Mouse (Mus musculus) layer of hippocampus, adult 9-11 months (tissue): Measurements from ENCODE around the gene Epb41l3.

Experiments used
- DNase-seq: peaks from one replicate; pipeline ENCODE4 v3.0.0; 2022

The Epb41l3 gene

GRCm38 (mm10) chr17:69075501-69076237, at the start of gene Epb41l3:
Gene Epb41l3, plus strand, starts transcription at chr17:69075683.
- DNase-seq, result peak; percentile 74

- no peak for DNase-seq
Observed at GRCm38 (mm10) chr17:69038760-69039675, 36.5 kb upstream of the Epb41l3 start.

GRCm38 (mm10) chr17:69041516-69041915, 34.0 kb upstream of the Epb41l3 start:
- no peak for DNase-seq

DNA sequence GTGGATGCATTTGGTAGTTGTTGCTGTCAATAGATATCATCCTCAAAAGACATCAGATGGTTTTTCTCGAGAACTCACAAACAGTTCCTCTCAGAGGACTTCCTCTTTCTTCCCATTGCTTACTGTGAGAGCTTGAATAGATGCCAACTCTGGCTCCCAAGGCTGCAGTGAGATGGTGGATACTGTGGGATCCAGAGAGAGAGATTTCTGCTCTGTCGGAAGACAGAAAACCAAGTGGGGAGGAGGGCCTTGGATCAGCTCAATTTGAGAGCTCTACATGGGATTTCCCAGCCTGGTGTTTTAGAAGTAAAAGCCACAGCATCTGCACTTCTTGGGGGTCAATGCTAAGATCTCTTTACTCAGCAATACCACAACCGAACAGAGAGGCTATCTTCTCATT, 26.7 kb upstream of the Epb41l3 start:
- DNase-seq, result no peak

GRCm38 (mm10) chr17:69054029-69054428, 21.5 kb upstream of the Epb41l3 start:
- no peak for DNase-seq

DNA sequence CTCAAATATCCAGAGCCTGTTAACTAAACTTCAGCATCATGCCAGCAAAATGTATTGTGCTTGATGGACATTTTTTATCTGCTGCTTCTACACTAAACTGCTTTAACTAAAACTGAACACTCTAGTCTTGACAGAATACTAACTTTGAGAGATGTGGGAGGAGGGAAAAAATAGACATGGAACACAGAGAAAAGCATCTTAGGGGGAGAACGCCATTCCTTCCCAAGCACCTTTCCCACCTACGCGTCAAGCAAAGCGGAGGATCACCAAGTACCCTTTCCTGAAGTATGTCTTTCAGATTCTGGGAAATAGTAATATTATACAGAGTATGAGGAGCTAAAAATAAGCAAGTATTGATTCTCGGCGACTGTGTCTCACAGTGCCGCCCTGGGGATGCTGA, 15.7 kb upstream of the Epb41l3 start:
- no peak for DNase-seq

DNA sequence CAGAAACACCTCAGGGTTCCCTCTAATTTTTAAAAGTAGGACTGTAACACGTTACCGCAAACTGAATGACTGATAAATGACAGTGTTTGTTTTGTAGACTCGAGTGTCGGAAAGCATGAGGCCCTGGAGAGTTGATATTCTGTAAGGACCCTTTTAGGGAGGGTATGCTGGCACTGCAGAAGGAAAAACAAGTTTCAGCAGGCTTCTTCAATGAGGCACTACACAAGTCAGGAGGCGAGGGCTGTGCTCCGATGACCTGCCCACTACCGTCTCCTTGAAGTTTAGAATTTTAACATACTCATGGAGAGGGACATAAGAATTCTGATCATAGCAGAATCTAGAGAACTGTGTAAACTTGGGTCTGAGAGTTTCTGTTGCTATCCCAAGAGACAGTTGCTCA, 15.1 kb upstream of the Epb41l3 start:
- DNase-seq, result no peak

DNA sequence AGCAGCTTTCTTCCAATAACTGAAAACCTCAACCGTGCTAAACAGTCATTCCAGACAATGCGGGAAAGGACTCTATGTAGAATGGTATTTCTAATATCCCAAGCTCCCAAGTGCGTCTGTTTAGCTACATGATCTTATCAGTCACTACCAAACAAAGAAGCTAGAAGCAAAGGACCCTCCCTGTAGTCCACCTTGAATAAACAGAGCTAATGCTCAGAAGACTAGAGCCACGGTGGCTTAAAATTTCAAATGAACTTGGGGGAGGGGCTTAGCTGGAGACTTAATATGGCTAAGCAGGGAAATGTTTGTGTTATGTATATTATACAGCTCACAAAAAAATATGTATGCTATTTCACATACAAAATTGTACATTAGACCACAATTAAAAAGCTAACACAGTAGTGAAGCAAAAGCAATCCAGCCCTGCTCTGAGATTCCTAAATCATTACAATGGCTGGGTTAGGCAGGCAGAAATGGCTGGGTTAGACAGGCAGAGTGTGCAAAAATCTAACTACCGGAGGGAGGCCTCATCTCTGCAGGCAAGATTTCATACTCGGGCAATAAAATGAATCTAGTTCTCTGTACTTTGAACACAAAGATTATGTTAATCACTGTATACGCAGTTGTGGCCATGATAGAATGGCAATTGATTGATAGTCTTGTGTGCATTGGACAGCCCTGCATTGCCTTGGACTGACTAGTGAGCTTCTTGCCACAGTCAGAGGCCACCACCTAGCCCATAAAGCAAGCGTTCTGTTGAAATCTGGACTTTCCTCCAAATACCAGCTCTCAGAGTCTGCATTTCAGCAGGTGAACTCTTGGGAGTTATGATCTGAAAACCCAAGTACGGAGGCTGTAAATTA, 13.4 kb upstream of the Epb41l3 start:
- no peak for DNase-seq

GRCm38 (mm10) chr17:69067937-69068739, 7.3 kb upstream of the Epb41l3 start:
- DNase-seq, result no peak

- DNase-seq, result no peak
Observed at GRCm38 (mm10) chr17:69074095-69074494, 1.4 kb upstream of the Epb41l3 start.

- peak; percentile 58 for DNase-seq
Observed at GRCm38 (mm10) chr17:69076238-69076625, 749 bp downstream of the Epb41l3 start.

- DNase-seq, result no peak
Observed at GRCm38 (mm10) chr17:69076747-69077543, 1.5 kb downstream of the Epb41l3 start.

- no peak for DNase-seq
Observed at GRCm38 (mm10) chr17:69077544-69077920, 2.0 kb downstream of the Epb41l3 start.

- DNase-seq, result no peak
Observed at GRCm38 (mm10) chr17:69082316-69082715, 6.8 kb downstream of the Epb41l3 start.

DNA sequence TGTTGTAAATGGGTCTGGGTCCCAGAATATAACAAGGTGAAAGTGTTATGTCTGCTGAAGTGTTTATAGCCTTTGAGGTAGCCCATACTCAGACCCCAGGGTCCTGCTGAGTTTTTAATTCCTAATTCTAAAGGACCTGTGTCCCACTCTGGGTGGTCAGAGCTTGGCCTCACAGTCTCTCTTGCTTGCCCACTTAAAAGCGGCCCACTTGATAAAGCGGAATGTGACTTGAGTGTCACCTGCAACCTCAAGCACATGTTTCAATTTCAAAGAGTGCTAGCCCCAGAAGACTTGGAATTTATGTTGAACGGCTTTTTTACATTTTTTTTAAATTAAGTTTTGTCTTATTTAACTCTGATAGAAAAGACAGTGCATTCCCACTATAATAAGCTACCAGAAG, 16.1 kb downstream of the Epb41l3 start:
- DNase-seq, result no peak

- no peak for DNase-seq
Observed at GRCm38 (mm10) chr17:69097068-69097467, 21.6 kb downstream of the Epb41l3 start.

GRCm38 (mm10) chr17:69097955-69098354, 22.5 kb downstream of the Epb41l3 start:
- DNase-seq, result no peak

DNA sequence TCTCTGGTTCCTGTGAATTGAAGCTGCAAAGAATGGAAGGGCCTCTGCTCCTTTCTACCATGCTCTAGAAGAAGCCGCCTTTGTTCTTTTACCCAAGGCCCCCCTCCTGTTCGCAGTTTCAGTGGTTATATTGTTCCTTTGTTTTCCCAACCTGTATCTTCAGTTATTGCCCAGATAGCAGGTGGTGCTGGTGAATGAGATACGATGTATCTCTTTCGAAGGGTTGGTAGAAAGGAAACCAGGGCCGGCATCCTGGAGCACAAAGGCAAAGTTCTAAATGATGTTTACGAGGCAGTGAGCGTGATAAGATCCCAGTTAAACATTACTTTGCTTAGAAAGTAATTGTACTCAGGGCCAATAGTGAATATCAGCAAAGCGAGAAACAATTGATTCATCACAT, 27.8 kb downstream of the Epb41l3 start:
- no peak for DNase-seq

DNA sequence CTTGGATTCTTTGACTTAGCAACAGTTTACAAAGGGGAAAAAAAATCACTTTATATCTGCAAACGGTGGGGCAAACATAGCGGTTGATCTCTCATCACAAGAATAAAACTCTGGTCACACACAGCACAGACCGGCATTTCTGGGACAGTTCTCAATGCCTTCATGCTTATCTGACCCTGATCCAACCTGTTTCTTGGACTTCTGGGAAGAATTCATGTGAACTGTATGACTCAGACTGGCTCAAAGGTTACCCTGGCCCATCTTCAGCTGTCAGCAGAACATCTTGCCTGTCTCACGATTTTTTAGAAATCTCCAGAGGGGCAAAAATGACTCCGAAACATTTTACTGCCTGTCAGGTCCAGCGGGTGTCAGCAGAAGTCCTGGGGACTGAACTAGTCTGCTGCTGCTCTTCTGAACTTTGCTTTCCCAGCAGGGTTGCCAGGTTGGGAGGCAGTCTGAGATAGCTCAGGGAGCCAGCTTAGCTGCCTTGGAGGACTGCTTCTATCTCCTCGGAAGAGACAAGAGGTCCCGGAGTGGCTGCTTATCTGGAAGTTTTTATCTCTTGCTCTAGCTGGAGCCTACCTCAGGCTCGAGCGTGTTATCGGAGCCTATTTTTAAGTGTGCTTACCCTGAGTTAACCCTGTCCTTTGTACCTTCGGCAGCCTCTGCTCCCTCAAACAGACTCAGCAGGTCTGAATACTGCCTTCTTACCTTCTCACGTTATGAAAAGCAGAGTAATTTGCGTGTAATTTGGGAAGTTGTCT, 29.7 kb downstream of the Epb41l3 start:
- DNase-seq, result no peak

DNA sequence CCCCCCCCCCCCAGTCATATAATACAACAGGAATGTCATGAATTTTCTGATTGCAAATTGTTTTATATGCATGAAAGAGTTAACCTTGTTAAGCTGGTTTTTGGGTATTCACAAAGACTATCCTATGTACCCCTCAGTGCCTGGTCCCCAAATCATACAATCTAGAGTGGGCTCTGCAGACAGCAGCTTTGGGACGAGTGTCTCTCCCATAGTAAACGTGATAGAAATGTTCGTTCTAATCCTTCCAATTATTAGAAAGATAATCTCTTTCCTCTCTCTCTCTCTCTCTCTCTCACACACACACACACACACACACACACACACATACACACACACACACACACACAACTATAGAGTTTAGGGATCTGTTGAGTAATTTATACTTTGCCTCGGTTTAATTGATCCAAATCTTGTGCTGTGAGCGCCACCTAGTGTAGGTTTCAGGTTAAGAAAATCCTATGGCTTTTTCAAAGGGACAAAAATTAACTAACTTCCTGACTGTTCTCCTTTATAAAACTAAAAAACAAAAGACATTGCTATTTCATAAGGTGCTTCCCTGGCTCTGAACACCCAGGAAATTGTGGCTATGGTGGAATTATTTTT, 30.4 kb downstream of the Epb41l3 start:
- DNase-seq, result peak; percentile 30
